Mouse (Mus musculus): ENCODE measurements around the gene Teddm2. TPM values are rescaled to one million over a fixed set of nuclear protein-coding genes. Genes with fewer than 3 reads are reported as not detected.

Teddm2 gene
- polyA plus RNA-seq (2012; rRNA removed) = 1,587 and 1,994 TPM in 2 replicates

DNA sequence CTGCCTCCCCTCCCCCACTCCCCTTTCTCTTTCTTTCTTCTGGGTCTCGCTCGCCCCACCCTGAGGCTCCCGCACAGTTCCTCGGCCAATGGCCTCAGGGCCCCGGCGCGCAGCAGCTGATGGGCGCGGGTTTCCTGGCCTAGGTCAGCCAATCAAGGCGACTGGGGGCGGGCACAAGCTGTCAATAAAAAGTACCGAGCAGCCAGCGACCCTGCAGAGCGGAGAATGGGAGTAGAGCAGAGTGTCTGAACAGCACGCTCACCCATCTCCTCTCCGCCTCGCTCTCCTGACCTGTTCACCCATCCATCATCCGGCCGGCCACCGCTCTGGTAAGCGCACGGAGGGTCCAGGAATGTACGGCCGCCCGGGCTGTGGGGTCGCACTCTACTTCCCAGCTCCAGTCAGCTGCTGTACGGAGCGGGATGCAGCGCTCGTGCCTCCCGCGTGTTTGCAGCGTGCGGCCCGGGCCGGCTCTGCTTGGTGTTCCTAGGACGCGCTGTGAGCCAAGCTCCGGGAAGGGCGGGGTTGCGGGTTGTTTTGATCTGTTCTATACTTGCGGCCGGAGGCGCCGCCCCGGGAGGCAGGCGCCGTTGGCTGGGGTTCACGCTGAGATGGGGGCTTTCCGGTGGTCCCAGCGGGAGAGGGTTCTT lies at the start of gene Teddm2, which contains the start of gene Glul:
Gene Teddm2 (minus strand): TSS at position 498 of the 650 bp plus-strand sequence.
Gene Glul (plus strand): TSS at position 214 of the 650 bp plus-strand sequence.
- DNase-seq (ENCODE audit: low read depth) = no peak

DNA sequence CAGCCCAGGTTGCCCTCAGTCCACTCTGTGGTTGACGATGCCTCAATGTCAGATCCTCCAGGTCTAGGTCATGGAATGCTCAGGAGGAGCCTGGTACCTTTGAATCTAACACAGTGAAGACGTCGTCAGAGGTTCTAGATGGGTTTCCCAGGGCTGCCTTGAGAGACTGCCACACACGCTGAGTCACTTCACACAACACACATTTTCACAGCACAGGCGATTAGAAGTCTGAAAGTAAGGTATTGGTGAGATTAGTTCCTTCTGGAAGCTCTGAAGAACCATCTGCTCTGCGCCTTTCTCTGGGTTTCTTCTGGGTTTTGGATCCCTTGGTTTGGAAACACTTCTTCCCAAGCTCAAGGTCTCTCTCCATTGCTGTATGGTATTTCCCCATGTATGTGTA lies 47.8 kb upstream of the Teddm2 start:
- no peak for DNase-seq (ENCODE audit: low read depth)

DNA sequence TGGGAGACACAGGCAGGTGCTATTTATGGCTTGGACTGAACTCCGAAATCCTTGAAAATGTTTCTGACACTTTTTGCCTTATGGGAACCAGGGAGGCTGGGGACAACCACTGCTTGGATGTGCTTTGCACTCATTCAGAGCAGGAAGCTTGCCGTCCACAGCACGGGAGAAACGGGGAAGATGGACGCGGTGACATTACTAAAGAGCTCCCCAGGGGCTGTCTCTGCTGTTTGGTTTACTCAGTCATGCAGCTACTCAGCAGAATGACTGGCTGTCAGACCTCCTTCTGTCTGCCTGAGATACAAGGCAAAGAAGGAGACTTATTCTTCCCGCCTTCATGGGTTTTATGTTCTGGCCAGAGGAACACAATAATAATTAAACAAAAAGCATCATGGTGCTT lies 46.9 kb upstream of the Teddm2 start:
- no peak for DNase-seq (ENCODE audit: low read depth)

DNA sequence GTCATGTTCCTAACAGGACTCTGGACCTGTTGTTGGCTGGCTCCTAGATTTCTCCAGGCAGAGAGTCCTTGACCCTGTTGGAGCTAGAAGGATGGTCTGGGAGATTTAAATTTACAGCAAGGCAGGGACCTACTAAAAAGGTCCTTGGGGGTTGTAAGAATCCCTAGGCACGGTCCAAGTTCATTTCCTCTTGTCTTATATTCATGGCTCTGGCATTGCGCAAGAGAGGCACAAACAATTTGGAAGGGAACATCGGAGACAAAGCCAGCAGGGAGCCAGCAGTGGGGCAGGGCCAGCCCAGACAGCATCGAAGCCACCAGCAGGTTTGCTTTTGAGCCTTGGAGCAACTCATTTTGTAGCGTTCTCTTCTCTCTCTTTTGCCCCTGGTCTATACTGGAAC lies 45.2 kb upstream of the Teddm2 start:
- DNase-seq (ENCODE audit: low read depth) = no peak

DNA sequence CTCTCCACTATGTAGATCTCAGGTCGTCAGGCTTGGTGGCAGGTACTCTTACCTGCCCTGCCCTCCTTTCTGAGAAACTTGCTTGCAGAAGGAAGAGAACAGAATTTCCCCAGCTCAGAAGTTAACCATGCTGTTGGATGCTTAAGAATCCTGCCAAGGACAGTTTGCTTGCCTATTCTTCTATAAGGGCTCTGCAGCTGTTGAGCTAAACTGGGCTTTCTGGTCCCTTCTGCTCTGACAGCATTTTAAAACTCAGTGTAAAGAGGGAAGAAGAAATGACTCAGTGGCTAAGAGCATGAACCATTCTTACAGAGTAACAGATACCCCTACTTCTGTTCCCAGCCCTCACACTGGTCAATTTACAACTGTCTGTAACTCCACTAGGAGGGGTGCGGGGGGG lies 41.0 kb upstream of the Teddm2 start:
- no peak for DNase-seq (ENCODE audit: low read depth)

DNA sequence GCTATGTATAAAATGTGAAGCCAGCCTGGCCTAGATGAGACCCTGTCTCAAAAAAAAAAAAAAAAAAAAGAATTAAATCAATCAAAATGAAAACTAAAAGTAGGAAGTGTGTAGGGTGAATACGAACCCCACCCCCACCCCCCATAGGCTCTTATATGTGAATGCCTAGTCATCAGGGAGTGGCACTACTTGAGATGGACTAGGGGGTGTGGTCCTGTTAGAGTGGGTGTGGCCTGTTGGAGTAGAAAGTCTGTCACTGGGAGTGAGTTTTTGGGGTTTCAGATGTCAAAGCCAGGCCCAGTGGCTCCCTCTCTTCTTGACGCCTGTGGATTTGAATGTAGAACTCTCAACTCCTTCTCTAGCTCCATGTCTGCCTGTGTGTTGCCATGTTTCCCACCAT lies 37.0 kb upstream of the Teddm2 start:
- DNase-seq (ENCODE audit: low read depth) = no peak

DNA sequence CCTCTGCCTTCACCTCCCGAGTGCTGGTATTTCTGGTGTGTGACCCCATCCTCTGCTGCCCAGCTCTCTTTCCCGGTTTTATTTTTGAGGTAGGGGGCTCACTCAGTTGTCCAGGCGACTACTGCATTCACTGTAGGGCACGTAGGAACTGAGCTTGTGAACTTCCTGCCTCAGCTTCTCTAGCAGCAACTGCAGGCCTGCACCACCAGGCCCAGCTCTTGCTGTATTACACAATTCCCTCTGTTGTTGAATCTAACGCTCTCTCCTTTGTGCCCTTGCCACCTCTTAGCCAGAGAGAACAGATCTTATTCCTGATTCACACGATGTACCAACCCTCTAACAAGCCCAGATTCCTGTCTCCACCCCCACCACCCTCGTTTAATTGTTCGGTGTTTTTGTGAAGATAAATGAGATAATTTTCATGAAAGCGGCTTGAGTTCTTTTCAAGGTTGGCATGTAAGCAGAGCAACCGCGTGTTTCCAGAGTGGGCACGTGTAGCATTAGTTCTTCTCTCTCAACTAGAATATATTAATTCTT lies 35.9 kb upstream of the Teddm2 start:
- no peak for DNase-seq (ENCODE audit: low read depth)

DNA sequence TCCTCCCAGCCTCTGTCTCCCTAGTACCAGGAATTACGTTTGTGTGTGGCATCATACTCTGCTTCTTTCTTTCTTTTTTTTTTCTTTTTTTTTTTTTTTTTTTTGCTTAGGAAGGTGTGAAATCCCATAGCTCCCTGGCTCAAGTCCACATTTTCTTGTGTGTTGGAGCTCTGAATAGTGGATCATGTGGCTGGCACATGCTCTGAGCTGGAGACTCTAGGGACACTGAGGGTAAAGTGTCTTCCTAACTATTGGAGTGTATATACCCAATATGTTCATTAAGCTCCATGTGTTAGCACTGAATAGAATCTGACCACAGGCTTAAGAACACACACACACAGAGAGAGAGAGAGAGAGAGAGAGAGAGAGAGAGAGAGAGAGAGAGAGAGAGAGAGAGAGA lies 33.7 kb upstream of the Teddm2 start:
- no peak for DNase-seq (ENCODE audit: low read depth)

DNA sequence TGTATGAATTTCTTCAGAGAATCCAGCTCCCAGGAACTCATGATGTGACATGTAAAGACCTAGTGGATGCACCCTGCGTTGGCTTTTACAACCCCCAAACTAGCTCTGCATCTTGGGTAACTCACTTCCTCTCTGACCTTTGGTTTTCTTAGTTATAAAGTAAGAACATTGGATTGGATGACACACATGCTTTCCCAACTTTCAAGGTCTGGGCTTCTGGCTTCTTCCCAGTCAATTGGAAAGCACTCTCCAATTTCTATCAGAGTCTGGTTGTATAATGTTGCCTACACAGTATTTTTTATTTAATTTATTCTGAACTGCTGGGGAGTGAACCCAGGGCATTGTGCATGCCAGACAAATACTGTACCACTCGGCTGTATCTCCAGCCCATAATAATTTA lies 30.4 kb upstream of the Teddm2 start:
- no peak for DNase-seq (ENCODE audit: low read depth)

DNA sequence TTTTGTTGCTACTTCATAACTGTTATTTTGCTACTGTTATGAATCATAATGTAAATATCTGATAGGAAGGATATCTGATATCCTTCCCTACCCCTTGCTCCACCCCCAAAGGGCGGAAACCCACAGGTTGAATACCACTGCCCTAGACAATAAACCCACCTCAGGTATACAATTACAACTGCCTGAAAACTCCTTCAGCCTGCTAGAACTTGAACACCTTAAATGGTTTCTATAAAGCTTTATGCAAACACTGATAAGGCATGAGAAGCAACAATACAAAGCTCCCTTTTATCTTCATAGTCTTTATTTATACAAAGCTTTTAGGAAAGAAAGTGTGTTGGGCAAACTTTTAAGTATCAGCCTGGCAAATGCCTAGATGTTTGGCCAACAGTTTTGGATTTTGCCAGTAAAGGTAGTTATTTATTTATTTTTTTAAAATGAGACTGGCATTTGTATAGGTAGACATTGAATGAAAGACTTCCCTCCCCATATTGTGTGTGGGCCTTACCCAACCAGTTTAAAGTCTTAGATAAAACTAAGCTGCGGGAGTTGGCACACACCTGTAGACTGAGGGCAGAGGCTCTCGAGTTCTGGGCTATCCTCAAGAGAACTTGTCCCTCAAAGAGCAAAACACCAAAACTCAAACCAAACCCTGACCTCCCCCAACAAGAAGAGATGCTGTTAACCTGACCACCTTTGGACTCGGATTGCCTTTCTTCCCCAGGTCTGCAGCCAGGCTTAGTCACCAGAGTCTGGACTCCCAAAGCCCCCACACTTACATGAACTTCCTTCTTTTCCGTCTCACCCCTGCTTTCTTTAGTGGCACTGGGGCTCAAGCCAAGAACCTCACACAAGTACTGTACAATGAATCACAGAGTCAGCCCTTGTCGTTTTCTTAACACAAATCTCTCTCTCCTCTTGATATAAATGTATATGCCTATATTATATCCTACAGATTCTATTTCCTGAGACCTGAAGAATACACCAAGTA lies 24.7 kb upstream of the Teddm2 start:
- no peak for DNase-seq (ENCODE audit: low read depth)

DNA sequence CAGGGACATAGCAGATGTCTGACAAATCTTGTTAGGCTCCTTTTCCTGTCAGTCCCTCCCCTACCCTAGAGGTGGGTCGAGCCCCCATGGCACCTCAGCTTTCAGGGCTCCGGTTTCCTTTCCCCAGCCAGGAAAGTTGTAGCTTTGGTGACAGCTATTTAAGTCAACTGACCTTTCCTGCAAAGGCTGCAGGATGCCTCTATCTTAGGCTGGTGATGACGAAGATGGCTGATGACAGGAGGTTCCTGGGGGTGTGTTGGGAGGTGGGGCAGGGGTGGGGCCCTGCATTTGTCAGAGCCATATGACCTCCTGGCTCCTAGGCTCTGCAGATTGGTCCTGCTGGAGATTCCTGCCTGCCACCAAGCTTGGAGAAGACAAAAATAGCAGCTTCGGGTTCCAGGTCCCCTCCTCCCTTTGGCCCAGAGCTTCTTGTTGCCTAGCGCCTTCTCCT lies 22.6 kb upstream of the Teddm2 start:
- no peak for DNase-seq (ENCODE audit: low read depth)

DNA sequence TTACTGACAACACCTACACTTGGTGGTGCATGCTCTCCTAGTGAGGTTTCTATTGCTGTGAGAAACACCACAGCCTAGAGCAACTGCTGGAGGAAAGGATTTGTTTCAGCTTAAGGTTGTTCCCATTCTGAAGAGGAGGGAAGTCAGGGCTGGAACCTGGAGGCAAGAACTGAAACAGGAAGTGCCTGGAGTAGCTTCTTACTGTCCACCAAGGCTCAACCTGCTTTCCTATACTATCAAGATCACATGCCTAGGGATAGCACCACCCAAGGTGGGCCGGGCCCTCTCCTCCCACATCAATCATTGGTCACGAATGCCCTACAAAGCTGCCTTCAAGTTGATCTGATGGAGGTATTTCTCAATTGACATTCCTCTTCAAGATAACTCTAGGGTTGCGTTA lies 21.6 kb upstream of the Teddm2 start:
- DNase-seq (ENCODE audit: low read depth) = no peak

DNA sequence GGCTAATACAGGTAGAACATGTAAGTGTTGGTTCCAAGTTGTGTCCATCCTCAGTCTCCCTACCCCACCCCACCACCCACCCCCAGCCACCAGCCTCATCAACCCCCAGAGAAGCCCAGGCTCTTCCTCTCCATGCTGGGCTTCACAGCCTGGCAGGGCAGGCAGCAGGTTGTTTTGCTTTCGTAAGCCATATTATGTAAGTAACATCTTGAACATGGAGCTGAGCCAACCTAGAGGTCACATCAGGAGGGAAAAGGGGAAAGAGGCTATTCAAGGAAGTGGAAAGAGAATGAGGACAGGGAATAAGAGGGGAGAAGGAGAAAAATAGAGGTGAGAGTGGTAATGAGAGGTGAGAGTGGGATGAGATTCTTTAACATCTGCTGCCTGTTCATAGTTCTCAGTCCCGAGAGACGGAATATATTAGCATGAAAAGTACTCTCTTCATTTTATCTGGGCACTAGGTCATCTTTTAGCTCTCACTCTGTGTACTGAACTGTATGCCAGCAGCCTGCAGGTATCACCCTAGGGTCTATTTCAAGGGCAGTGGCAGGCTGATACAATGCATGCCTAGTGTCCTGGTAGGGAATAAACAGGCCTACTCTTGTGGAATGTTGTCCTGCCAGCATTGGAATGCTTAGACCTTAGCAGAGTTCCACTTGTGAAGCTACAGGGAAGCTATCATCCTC lies 18.6 kb upstream of the Teddm2 start:
- DNase-seq (ENCODE audit: low read depth) = no peak

DNA sequence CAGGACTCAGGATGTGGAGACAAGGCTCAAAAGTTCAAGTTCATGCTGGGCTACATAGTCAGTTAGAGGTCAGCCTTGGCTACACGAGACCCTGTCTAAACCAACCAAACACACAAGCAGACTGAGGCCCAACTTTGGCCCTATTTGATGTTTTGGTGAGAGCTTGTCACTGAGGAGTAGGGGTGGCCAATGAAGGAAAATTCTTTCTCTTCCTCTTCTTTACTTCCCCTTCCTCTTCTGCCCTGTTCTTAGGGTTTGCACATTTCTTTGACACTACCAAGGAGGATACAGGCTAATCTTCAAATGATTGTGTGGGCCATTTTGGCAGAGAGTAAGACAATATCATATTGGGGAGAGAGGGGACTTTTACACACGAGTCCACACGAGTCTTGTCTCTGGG lies 13.8 kb upstream of the Teddm2 start:
- DNase-seq (ENCODE audit: low read depth) = no peak

DNA sequence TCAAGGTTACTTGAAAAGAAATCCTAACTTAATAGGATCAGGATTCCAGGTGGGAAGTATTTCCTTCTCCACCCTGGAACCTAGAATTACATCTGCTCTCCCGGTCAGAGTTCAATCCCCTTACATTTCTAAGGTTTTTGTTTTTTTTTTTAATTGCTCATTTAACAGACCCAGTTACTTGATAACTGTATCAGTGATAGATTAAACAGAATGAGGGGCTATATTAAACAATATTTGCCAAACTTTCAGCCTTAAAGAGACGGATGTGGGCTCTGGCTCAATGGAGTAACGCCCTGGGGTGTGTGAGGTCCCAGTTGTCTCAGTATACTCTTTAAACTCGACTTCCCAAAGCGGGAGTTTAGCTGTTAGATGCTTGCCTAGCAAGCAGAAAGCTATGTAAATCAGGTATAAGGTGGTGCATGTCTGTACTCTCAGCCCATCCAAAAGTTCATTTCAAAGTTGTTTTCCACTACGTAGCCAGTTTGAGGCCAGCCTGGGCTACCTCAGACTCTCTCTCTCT lies 11.3 kb upstream of the Teddm2 start:
- DNase-seq (ENCODE audit: low read depth) = no peak

DNA sequence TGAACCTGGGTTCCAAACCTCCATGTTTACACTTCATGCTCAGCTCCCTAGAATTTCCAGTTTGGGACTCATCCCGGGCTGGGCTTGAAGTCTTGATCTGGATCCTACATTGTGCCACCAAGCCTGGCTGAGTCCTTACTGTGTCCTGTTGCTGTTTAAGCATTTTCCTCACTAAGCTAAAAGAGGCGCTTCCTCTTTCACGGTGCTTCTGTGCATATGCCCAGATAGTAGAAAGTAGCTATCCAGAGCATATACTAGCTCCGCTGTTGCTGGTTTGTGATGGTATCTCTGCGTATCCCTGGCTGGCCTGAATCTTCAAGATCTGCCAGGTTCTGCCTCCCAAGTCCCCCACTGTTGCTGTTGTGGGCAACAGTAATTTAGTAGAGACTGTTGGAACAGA lies 10.4 kb upstream of the Teddm2 start:
- no peak for DNase-seq (ENCODE audit: low read depth)

DNA sequence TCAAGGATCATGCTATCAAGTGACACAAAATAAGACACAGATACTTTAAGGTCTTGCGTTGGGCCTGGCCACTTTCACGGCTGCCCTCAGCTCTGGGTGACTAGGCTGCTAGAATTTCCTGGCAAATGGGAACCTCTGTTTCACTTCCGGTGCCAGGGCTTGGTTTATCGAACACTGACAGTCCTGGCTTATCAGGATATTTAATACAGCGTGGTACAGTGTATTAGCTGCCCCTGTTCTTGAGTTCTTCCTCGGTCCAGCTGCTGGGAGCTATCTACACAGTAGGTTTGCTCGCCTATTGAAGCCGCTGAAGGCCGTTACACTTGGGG lies 9.9 kb upstream of the Teddm2 start:
- DNase-seq (ENCODE audit: low read depth) = no peak

DNA sequence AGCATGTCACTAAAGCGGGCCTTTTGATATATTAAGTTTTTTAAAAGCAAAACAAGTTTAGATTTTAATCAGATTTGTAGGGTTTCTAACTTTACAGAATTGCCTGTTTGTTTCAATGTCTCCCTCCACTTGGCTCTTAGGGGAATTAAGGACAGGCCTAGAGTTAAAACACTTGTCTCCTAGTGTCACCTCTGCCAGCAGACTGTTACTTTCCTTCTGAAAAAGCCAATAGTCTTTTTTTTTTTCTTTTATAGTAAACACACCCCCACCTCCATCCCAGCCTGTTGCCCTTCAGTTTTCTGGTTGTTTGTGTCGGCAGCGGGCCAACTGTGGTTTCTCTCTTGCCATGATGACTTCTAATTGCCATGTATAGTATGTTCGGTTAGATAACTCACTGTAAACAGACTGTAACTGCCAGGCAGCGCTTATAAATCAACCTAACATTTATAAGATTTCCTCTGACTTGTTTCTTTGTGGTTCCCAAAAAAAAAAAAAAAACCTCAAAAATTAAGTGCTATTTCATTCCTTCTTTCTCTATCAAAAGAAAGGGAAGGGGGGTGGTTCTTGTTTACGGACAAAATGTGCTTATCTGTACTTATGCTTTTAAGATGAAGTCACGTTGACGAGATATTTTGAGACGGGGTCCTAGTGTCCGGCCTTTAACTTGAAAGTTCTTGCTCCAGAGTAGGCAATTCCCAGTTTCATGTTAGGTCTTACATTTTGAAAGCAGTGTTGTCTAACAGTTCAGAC lies 9.4 kb upstream of the Teddm2 start:
- DNase-seq (ENCODE audit: low read depth) = no peak

DNA sequence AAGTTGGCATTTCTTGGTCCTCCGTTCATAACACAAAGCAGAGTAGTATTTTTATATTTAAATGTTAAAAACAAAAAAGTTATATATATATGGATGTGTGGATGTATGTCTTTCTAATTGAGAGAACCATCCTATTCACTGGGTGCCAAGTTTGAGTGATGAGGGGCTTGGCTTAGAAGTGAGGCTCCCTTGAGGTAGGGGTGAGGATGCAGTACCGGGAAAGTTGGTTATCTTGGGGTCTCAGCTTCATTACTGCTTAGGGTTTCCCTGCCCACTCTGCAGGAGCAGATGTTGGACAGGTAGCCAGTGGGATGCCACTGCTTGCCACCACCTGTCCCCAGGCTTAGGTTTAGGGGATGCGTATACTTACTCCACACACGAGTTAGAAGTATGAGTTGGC lies 8.7 kb upstream of the Teddm2 start:
- no peak for DNase-seq (ENCODE audit: low read depth)

DNA sequence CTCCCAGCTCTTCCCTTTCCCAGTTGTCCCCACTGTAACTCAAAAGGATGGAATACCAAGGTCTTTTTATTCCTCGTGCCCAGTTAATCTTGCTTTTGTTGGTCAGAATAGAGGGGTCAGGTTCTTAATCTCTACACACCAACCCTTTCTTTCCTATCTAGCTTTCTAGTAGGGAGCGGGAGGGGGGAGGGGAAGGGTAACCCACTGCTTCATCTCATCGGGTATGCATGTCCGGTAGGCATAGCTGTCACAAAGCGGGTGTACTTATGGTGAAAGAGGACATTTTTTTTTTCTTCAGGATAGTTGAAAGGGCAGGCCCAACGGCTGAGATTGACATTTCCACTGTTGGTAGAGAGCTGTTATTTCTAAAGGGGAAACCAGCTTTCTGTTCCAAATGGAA lies 8.2 kb upstream of the Teddm2 start:
- DNase-seq (ENCODE audit: low read depth) = no peak

DNA sequence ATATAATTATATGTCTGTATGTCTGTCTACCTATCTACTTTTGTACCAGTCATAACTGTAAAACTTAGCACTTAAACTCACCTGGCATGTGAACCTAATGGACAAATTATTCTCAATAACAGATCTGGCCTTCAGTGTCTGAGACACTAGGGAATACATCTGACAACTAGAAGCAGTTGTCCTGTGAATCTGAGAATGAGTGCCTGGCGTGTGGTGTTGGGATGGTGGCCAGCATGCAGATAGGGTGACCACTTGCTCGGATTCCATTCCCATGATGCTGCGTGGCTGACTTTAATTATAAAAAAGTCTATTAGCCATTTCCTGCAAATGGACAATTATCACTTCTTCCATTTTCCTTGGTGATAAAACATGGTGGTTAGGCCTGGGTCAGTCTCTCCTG lies 5.9 kb upstream of the Teddm2 start:
- no peak for DNase-seq (ENCODE audit: low read depth)
